Mouse (Mus musculus) cerebellum, adult 18-20 months (tissue): ENCODE data around the gene Foxs1.

Source experiments
- DNase-seq, 2 experiments: peaks; one replicate each; pipeline ENCODE4 v3.0.0; 2021

The Foxs1 gene

DNA sequence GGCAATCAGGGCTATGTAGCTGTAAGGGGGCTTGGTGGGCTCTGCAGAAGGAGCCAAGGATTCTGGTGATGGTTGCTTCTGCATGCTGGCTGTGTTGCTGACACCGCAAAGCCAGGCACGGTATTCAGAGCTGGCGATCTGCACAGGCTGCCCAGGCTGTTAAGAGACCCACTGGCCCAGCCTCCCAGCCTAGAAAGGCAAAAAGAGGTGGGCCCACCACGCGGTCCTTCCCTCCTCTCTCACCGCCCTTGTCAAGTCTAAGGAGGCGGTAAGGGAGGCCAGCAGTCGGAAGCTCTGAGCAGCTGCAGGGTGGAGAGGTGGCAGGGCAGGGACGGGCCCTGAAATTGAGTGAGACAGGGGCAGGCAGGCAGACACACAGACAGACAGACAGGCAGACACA is at the start of gene Foxs1:
TSS of gene Foxs1 (minus strand) at position 161 of the 400 bp plus-strand sequence.
- DNase-seq, result no peak

DNA sequence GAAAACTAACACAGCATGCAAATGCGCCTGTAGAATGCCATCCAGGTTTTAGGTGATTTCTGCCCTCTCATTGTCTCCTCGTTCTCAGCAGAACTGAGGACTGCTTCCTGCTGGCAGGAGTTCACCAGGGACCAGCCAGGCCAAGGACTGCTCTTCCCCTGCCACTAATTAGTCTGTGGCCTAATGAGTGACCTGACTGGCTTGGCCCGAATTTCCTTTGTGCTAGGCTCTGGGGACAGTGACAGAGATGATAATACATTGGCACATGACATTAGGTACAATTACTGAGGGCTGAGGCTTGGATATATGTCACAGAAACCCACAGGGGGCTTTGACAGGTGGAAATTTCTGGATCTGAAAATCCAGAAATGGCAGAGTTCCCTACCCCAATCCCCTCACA is 44.0 kb upstream of the Foxs1 start:
- no peak for DNase-seq

DNA sequence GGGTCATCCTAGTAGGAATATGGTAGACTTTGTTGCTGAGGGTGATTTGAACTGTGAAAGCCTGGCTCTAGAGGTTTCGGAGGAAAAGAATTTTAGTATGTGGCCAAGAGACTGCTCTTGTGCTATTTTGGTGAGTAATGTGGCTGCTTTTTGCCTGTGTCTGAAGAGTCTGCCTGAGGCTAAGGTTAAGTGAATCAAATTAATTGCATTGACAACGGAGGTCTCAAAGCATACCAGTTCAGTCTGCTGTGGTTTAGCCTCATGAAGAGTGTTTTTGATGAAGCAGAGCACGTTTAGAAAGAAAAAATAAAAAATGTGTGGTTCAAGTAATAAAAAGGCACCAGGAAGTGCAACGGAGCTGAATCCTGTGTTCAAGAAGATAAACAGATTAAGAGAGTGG is 32.5 kb upstream of the Foxs1 start:
- DNase-seq, result no peak

DNA sequence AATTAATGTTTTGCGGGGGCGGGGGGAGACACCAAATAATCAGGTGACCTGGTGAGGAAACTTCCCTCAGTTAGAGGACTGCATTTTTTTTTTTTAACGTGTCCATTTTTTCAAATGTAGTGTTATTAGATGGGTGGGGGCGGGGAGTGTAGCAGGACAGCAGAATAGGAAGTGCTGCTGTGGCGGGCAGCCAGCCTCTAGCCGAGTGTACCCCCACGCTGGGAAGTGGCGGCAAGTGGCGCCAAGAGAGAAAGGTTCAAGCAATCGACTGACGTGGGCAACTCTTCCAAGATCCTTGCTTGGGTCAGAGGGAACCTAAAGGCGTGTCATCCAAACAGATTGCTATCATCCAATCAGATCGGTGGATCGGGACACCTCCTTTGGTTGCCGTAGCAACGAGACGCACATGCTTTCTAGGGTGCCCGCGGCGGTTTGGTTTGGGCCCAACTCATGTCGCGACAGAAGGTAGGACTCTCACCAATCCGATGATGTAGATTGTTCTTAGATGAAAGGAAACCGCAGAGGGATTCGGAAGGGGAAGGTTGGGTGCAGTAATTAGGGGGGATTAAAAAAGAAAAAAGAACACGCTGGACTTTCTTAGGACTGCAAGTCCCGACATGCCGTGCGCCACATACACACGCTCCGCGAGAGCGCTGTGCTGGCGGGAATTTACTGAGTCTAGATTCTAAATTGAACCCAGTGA is 29.2 kb upstream of the Foxs1 start, which contains the start of gene Ttll9:
TSS of gene Ttll9 (plus strand) at position 395 of the 703 bp plus-strand sequence.
- DNase-seq, result peak; percentile 82 to 87

DNA sequence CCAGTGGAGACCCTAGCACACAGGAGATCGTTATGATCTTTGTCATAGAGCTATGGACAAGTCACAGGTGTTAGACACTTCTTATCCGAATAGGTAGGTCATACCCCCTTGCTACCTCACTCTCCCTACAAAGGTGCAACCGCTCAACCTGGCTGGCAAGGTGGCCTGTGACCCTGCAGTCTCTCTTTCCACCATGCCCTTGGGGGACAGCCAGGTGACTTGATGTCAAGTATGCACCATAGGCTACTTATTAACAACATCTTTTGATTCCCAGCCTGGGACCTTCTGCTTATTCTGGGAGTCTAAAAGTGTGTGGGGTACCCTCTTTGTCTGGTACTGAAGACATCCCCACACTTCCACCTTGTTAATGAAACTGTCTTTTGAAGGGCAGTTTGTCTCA is 25.1 kb upstream of the Foxs1 start:
- no peak for DNase-seq

GRCm38 (mm10) chr2:152951850-152952720 is 19.1 kb upstream of the Foxs1 start:
- peak; percentile 24 to 26 for DNase-seq

DNA sequence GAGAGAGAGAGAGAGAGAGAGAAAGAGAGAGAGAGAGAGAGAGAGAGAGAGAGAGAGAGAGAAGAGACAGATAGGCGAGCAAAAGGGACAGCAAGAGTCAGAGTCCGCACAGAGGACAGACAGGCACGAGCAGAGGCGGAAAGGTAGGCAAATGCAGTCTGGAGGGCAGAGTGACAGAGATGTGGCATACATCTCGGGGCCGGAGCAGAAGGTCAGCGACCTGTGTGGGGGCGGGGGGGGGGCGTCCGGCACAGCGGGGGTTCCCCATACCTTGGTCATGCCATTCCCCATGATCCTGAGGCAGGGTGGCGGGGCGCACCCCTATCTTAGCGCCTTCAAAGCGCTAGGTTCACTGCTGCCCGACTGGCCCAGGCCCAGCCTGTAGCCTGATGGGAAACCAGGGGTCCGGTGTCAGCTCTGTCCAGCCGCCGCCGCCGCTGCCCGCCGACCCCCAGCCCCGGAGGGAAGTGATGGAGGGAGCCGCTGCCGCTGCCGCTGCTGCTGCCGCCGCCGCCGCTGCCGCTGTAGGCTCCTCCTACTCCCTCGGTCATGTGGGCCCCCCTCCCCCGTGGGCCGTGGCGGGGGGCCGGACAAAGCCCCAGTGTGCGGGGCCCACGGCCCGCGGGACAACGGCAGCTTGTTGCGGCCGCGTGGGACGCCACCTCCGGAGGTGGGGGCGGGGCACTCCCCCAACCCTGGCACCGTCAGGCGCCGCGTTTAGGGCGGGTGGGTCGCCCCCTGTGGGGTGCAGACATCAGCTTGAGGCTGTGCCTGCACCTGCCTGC is 18.2 kb upstream of the Foxs1 start, which contains the start of gene Dusp15:
TSS of gene Dusp15 (minus strand) at position 634 of the 785 bp plus-strand sequence.
- peak; percentile 56 to 71 for DNase-seq

DNA sequence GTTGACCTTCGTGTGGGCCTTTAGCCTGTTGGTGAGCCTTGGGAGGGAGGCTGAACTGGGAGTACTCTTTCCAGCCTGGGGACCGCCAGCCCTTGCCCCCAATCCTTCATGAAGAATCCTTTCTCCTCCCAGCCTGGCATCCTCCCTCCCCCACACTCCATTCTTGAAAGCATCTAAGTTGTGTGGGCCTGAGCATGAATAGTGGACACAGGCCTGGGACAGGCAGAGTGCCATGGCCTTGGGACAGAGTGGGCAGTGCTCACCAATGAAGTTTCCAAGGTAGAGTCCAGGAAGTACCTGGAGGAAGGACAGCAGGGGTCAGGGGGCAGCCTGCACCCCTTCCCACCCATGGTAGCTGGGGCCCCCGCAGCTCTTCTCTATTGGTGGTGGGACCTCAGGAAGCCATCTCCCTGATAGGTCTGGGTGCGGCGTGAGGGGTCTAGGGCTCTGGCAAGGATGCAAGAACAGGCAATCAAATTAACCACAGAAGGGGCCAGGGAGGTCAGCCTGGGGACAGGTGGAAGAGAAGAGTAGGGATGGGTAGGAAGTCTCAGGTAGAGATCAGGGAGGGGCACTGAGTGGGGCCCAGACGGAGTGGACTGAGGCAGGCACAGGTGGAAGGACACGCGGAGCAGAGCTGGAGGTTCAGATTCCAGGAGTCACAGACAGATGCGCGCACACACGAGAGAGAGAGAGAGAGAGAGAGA is 17.5 kb upstream of the Foxs1 start:
- peak in 1 of 2 experiments; percentile 23 for DNase-seq

DNA sequence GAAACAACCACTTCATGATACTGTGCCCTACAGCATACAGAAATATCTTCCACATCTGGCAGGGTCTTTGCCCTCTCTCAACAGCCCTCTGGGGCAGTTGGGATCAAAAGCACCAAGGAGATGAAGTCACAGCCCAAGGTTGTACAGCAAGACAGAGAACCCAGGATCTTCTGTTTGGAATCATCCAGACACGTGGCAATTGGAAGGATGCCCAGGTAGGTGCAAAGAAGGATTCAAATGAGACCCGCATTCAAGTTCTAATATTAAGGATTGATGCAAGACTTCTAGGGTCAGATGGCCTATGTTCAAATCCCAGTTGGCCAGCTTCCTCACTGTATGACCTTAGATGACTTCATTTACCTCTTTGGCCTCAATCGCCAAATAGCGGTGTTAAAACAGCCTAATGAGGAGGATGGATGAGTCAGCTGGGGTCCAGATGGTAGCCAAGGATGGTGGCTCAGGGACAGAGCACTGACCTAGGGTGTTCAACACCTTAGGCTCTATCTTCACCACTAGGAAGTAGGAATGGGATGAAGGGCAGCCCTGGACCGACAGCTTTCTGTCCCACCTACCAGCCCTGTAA is 15.5 kb upstream of the Foxs1 start:
- DNase-seq, result peak in 1 of 2 experiments; percentile 42

DNA sequence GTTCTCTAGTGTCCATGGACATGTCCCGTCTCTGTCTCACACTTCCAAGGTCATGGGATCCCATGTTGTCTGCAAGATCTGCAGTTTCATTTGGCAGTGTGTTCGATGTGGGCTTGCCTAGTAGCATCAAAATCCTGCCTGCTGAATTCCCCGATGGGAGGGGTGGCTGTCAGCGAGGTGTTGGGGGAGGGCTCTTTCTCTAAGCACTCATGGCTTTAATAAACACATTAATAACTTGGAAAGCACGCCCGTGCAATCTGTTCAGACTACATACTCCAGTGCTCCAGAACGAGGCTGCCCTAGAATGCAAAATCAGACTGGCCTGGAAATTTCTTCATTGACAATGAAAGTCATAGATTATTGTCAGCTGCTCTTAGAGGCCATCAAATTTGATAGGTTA is 14.1 kb upstream of the Foxs1 start:
- DNase-seq, result peak; percentile 37 to 53

DNA sequence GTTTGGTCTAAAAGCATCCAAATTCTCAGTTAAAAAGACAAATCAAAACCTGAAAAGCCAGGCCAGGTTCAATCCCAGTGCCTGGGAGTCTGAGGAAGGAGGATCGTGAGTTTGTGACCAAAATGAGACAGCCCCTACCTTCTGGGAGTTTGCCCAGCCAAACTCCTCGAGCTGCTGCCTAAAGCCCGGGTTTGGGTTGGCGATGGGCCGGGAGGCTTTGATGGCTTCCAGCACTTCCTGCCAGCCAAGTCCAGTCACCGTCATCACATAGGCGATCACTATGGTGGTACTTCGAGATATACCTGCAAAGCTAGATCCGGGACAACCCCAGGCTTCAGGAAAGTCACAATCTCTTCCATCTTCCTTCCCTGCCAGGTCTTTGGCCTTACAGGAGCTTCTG is 11.0 kb upstream of the Foxs1 start:
- DNase-seq, result no peak

GRCm38 (mm10) chr2:152943568-152943967 is 10.6 kb upstream of the Foxs1 start:
- no peak for DNase-seq

DNA sequence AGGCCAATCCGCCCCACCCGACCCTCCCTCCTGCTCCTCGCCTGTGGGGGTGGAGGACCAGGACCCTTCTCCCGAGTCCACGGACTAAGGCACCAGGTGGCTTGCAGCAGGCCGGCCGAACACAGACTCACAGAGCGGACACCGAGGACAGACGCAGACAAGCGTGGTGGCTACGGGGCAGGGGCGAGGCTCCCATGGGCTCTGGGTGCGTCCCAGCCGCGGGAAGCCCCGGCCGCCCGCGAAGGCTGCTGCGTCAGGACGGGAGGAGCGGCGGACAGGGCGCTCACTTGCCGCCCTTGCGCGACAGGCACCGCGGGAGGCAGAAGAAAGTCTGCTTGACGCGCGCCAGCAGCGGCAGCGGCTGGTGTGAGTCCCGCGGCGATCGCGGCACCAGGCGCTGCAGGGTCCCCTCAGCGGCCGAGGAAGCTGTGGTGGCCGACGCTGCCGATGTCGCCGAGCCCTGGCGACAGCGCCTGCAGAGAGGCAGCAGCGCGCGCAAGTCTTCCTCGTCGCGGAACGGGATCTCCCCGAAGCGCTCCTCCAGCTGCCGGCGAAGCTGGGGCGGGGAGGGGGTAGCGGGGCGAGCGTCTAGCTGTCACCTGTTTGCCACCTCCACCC is 10.0 kb upstream of the Foxs1 start:
- DNase-seq, result no peak

DNA sequence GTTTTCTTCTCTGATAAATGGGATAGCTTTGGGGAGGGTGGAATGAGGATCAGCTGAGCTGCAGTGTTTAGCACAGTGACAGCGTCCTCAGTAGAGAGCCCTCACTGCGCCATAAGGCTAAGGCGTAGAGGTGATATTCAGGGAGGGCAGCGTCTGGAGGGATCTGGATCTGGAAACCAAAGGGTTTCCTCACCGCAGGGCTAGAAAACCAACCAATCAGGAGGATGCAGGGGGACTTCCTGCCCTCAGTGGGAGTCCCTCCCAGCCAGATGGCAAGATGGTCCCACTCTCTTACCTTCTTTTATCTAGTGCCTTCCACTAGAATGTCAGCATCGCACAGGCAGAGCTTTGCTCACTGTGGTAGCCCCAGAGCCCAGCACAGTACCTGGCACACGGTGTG is 8.8 kb upstream of the Foxs1 start:
- no peak for DNase-seq

DNA sequence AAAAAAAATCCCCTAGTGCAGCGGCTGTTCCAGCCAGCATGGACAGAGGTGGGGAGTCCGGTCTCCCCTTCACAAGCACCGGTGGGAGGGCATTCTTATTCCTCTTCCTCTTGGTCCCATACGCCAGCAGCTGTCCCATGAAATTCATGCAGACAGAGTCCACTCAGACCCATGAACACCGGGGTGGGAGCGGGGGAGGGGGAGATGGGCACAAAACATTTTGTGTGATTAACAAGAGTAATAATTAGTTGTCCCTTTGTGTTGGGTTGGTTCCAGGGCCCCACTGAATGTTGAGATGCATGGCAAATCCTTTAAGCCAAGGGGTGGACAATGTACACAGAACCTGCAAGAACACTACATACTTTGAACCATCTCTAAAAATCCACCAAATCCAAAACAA is 8.1 kb upstream of the Foxs1 start:
- DNase-seq, result no peak

DNA sequence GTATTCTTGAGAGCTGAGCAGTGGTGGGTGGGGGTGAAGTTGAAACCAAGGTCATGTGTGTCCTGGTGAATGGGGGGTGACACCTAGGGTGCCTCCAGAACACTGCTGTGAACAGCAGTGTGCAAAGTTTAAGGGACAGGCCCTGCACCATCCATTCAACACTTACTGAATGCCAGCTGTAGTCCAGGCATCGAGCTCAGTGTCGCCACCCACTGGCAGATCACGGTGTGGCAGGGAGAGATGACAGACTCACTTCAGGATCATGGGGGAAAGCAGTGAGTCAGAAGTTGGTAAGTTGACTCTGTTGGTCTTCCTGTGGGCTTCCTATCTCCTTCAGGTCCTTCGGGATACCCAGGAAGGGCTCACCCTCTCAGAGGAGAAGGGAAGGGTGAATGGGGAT is 6.8 kb upstream of the Foxs1 start:
- DNase-seq, result peak; percentile 57 to 69

DNA sequence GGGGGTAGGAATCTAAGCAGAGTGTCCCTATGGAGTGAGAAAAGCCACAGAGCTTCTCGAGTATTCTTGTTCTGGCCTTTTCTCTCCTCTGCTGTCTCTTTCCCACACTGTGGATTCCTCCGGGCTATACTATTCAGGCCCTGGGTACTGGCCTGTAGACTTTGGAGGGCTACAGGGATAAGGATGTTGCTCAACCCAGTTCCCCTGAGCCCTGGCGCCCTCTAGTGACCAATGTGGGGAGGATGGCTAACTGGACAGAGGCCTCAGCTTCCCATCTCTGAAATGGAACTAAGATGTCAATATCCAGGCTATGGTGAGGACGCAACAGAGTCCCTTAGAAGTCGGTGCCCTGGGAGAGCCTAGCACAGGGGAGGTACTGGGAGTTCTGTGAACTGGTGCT is 606 bp upstream of the Foxs1 start:
- peak; percentile 67 to 70 for DNase-seq

GRCm38 (mm10) chr2:152931456-152932160 is 1.4 kb downstream of the Foxs1 start:
- no peak for DNase-seq

DNA sequence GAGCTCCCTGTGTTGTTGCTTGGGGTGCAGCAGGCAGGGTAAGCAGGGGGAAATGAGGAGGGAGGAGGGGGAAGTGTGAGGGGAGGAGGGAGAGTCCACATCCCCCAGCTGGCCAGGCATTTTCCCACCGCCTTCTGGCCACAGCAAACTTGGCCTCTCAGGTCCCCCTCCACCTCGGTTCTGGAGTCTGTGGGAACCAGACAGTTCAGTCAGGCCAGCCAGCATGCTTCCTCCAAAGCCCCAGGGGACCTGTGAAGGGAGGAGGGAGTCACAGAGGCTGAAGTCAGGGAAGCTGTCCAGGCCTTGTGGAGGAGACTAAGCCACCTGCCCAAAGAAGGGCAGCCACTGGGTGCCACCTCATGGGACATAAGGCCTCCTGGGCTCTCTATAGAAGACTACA is 2.7 kb downstream of the Foxs1 start:
- no peak for DNase-seq

DNA sequence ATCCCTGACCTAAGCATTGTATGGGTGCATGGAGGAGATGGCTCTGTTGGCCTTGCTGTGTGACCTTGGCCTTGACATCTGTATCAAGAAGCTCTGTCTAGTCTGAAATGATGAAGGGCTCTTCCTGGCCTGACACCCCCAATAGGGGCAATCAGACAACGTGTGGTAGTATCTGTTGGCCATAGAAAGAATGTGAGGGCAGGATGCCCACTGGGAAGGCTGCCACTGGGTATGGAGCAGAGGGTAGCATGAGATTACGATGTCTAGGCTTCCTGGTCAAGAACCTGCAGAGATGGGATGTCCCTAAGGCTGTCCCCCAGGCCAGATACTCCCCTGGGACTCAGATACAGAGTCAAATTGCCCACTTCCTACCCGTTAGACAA is 4.0 kb downstream of the Foxs1 start:
- no peak for DNase-seq
